Comparison of ENCODE assay signal across 31 mouse cellular contexts in genomic region chr2:180300252-180300651, GRCm38 (mm10). TPM values are rescaled to one million over a fixed set of nuclear protein-coding genes. Genes with fewer than 3 reads are reported as not detected.
DNase-seq lines count a peak whose midpoint lies in the region; ATAC-seq and TF ChIP-seq lines count a peak whose summit lies in the region.
"Had no signal": no experiment of that assay in that cellular context is flagged by ENCODE, and none has a peak within 500 bp of the region (broad histone marks: within the 10 kb centered on the region; RNA-seq: fewer than 3 reads in every experiment).

No protein-coding gene starts in this region.

- H3K9ac ChIP-seq in heart, embryonic 12.5 days, result no peak overlapping the region
- H3K9ac ChIP-seq in lung, embryonic 16.5 days (ENCODE audit: low read length), result no peak overlapping the region
- H3K9ac ChIP-seq in kidney, embryonic 15.5 days, result no peak overlapping the region
- H3K9ac ChIP-seq in hindbrain, embryonic 14.5 days, result no peak overlapping the region
- H3K9ac ChIP-seq: hindbrain, embryonic 13.5 days; limb, embryonic 15.5 days; liver, embryonic 15.5 days; neural tube, embryonic 12.5 days had no signal

- 45% methylated on average over 2 of the region's 2 CpGs for WGBS in heart, embryonic 10.5 days
- WGBS in heart, embryonic 12.5 days, result 30% methylated on average over 2 of the region's 2 CpGs
- 25% methylated on average over 2 of the region's 2 CpGs for WGBS in lung, embryonic 16.5 days
- WGBS in lung, adult 2 months, result 23% methylated on average over 2 of the region's 2 CpGs
- 66% methylated on average over 2 of the region's 2 CpGs for WGBS in kidney, embryonic 15.5 days
- 89% methylated on average over 2 of the region's 2 CpGs for WGBS in hindbrain, embryonic 14.5 days

- H3K27ac ChIP-seq in heart, embryonic 10.5 days, result 0 out of 2 replicates have a peak overlapping the region, but pooled peaks have one; percentile 23
- H3K27ac ChIP-seq in heart, embryonic 12.5 days (ENCODE audit: poor library complexity, severe bottlenecking), result no peak overlapping the region
- 0 out of 2 replicates have a peak overlapping the region, but pooled peaks have one; percentile 3 for H3K27ac ChIP-seq in lung, embryonic 16.5 days (ENCODE audit: low read length)
- H3K27ac ChIP-seq in kidney, embryonic 15.5 days, result no peak overlapping the region
- no peak overlapping the region for H3K27ac ChIP-seq in hindbrain, embryonic 14.5 days
- H3K27ac ChIP-seq: hindbrain, embryonic 13.5 days; limb, embryonic 10.5 days; limb, embryonic 15.5 days; liver, embryonic 15.5 days; midbrain, embryonic 10.5 days; neural tube, embryonic 12.5 days had no signal

- peaks cover 40% of the 10 kb centered on the region for H3K4me1 ChIP-seq in heart, embryonic 10.5 days
- peaks cover 18% of the 10 kb centered on the region for H3K4me1 ChIP-seq in heart, embryonic 12.5 days (replicated peaks)
- peaks cover 28% of the 10 kb centered on the region for H3K4me1 ChIP-seq in lung, embryonic 16.5 days (replicated peaks; ENCODE audit: control insufficient read depth, insufficient read depth, low read length)
- no peaks in the 10 kb centered on the region for H3K4me1 ChIP-seq in lung, adult 2 months (ENCODE audit: control insufficient read depth, insufficient read depth, low read length)
- H3K4me1 ChIP-seq in kidney, embryonic 15.5 days, result peaks cover 10% of the 10 kb centered on the region; the same call in 1 of the 2 replicates
- H3K4me1 ChIP-seq in hindbrain, embryonic 14.5 days (replicated peaks; ENCODE audit: control insufficient read depth, insufficient read depth, low read length), result no peaks in the 10 kb centered on the region
- H3K4me1 ChIP-seq: hindbrain, embryonic 13.5 days; limb, embryonic 10.5 days; limb, embryonic 15.5 days; midbrain, embryonic 10.5 days; neural tube, embryonic 12.5 days had no signal

- no peak overlapping the region for H3K4me2 ChIP-seq in heart, embryonic 12.5 days
- H3K4me2 ChIP-seq in lung, embryonic 16.5 days (ENCODE audit: low read depth, low read length), result no peak overlapping the region
- H3K4me2 ChIP-seq in kidney, embryonic 15.5 days, result no peak overlapping the region
- no peak overlapping the region for H3K4me2 ChIP-seq in hindbrain, embryonic 14.5 days (replicated peaks)
- H3K4me2 ChIP-seq: heart, embryonic 11.5 days; hindbrain, embryonic 13.5 days; limb, embryonic 15.5 days; liver, embryonic 15.5 days; neural tube, embryonic 12.5 days had no signal

- no peak for TF ChIP-seq CTCF in lung, adult 2 months (IDR thresholded peaks at IDR 0.05; ENCODE audit: insufficient read depth, low read length)

- no peaks in the 10 kb centered on the region for H3K27me3 ChIP-seq in heart, embryonic 10.5 days (ENCODE audit: insufficient read depth, poor library complexity, severe bottlenecking)
- H3K27me3 ChIP-seq in heart, embryonic 12.5 days (replicated peaks), result no peaks in the 10 kb centered on the region
- no peaks in the 10 kb centered on the region for H3K27me3 ChIP-seq in lung, embryonic 16.5 days (ENCODE audit: control insufficient read depth, insufficient read depth, low read depth, low read length)
- H3K27me3 ChIP-seq in kidney, embryonic 15.5 days, result no peaks in the 10 kb centered on the region
- no peaks in the 10 kb centered on the region for H3K27me3 ChIP-seq in hindbrain, embryonic 14.5 days (ENCODE audit: control insufficient read depth, insufficient read depth, low read length)
- H3K27me3 ChIP-seq: hindbrain, embryonic 13.5 days; limb, embryonic 15.5 days; liver, embryonic 15.5 days; neural tube, embryonic 12.5 days had no signal

- DNase-seq in heart, embryonic 10.5 days (ENCODE audit: low spot score), result no peak
- no peak for DNase-seq in lung, adult 2 months
- DNase-seq in MN1 (ENCODE audit: low spot score), result peak; percentile 25
- DNase-seq in hindbrain, embryonic 14.5 days (ENCODE audit: low spot score), result no peak
- DNase-seq: adrenal gland, postnatal 10 days; cerebellum, adult 9-10 months; cerebellum, postnatal 36 days; gastrocnemius, postnatal 25 days; heart, adult 11 months; heart, postnatal 4 days; kidney, adult 9 months; kidney, postnatal 14 days; layer of hippocampus, adult 9-11 months; lung, postnatal 10 days; right cerebral cortex, adult 18-20 months had no signal

- H3K4me3 ChIP-seq in heart, embryonic 10.5 days, result no peak overlapping the region
- no peak overlapping the region for H3K4me3 ChIP-seq in heart, embryonic 12.5 days
- H3K4me3 ChIP-seq in lung, embryonic 16.5 days (ENCODE audit: low read length), result no peak overlapping the region
- H3K4me3 ChIP-seq in lung, adult 2 months (replicated peaks; ENCODE audit: extremely low read depth, low read depth, low read length), result no peak overlapping the region
- H3K4me3 ChIP-seq in kidney, embryonic 15.5 days (replicated peaks), result no peak overlapping the region
- no peak overlapping the region for H3K4me3 ChIP-seq in hindbrain, embryonic 14.5 days (replicated peaks; ENCODE audit: low read length)
- H3K4me3 ChIP-seq: hindbrain, embryonic 13.5 days; limb, embryonic 10.5 days; limb, embryonic 15.5 days; liver, embryonic 15.5 days; midbrain, embryonic 10.5 days; myocyte; neural tube, embryonic 12.5 days had no signal

- no peaks in the 10 kb centered on the region for H3K36me3 ChIP-seq in heart, embryonic 10.5 days
- no peaks in the 10 kb centered on the region for H3K36me3 ChIP-seq in heart, embryonic 12.5 days
- H3K36me3 ChIP-seq in lung, embryonic 16.5 days (ENCODE audit: control insufficient read depth, insufficient read depth, low read length), result no peaks in the 10 kb centered on the region
- H3K36me3 ChIP-seq in kidney, embryonic 15.5 days, result no peaks in the 10 kb centered on the region
- no peaks in the 10 kb centered on the region for H3K36me3 ChIP-seq in hindbrain, embryonic 14.5 days (replicated peaks; ENCODE audit: control insufficient read depth, insufficient read depth)
- H3K36me3 ChIP-seq: hindbrain, embryonic 13.5 days; limb, embryonic 10.5 days; limb, embryonic 15.5 days; liver, embryonic 15.5 days; midbrain, embryonic 10.5 days; neural tube, embryonic 12.5 days had no signal

- no peak for TF ChIP-seq POLR2A in lung, adult 2 months (IDR thresholded peaks at IDR 0.05; ENCODE audit: borderline replicate concordance, extremely low read depth, low read depth, low read length)

- no peaks in the 10 kb centered on the region for H3K9me3 ChIP-seq in heart, embryonic 10.5 days
- peaks cover 16% of the 10 kb centered on the region for H3K9me3 ChIP-seq in heart, embryonic 12.5 days (replicated peaks)
- no peaks in the 10 kb centered on the region for H3K9me3 ChIP-seq in lung, embryonic 16.5 days (ENCODE audit: control insufficient read depth, low read length)
- no peaks in the 10 kb centered on the region for H3K9me3 ChIP-seq in kidney, embryonic 15.5 days (replicated peaks)
- peaks cover 10% of the 10 kb centered on the region; the same call in 1 of the 2 replicates for H3K9me3 ChIP-seq in hindbrain, embryonic 14.5 days (ENCODE audit: control insufficient read depth, low read length)
- H3K9me3 ChIP-seq: hindbrain, embryonic 13.5 days; limb, embryonic 15.5 days; liver, embryonic 15.5 days; midbrain, embryonic 10.5 days; neural tube, embryonic 12.5 days had no signal

- ATAC-seq in heart, embryonic 12.5 days (ENCODE audit: insufficient number of reproducible peaks, low FRiP score), result no peak
- no peak for ATAC-seq in lung, embryonic 16.5 days (ENCODE audit: low read depth)
- ATAC-seq in kidney, embryonic 15.5 days (replicated peaks; ENCODE audit: low FRiP score), result no peak
- ATAC-seq in hindbrain, embryonic 14.5 days (ENCODE audit: low FRiP score), result no peak
- ATAC-seq: forebrain, embryonic 14.5 days had no signal

RNA-seq across cellular contexts. Expression of gene Rbbp8nl, which starts 10.6 kb away (rescaled TPM):
- polyA plus RNA-seq in heart, embryonic 10.5 days (2016; fragmentation: Nextera tagmentation; extraction: Ambion mirVana), result 0.16 and 0.68 TPM in 2 replicates
- not detected in 2 replicates for polyA plus RNA-seq in heart, embryonic 12.5 days (2016; fragmentation: Nextera tagmentation; extraction: Ambion mirVana)
- polyA plus RNA-seq in lung, embryonic 16.5 days (2015; fragmentation: Nextera tagmentation; extraction: Ambion mirVana), result 2.7 and 2.8 TPM in 2 replicates
- 1.4 and 2.3 TPM in 2 replicates for polyA plus RNA-seq in lung, adult 2 months (2012; rRNA removed)
- 0.84 and 0.87 TPM in 2 replicates for polyA plus RNA-seq in kidney, embryonic 15.5 days (2015; fragmentation: Nextera tagmentation; extraction: Ambion mirVana)
- polyA plus RNA-seq in hindbrain, embryonic 14.5 days (2014; fragmentation: Nextera tagmentation; extraction: Ambion mirVana), result not detected in 2 replicates
- polyA plus RNA-seq: forebrain, embryonic 14.5 days; heart, postnatal 0 days; hindbrain, embryonic 13.5 days; liver, embryonic 15.5 days; midbrain, postnatal 0 days; myocyte; spleen, adult 2 months had no signal

RNA-seq across cellular contexts. Expression of gene Cables2, which starts 27.0 kb away (rescaled TPM):
- polyA plus RNA-seq in heart, embryonic 10.5 days (2016; fragmentation: Nextera tagmentation; extraction: Ambion mirVana), result 12.4 and 13.1 TPM in 2 replicates
- polyA plus RNA-seq in heart, embryonic 12.5 days (2016; fragmentation: Nextera tagmentation; extraction: Ambion mirVana), result 15.8 and 16.2 TPM in 2 replicates
- polyA plus RNA-seq in lung, embryonic 16.5 days (2015; fragmentation: Nextera tagmentation; extraction: Ambion mirVana), result 6.3 and 8.4 TPM in 2 replicates
- 22.7 and 28.2 TPM in 2 replicates for polyA plus RNA-seq in lung, adult 2 months (2012; rRNA removed)
- polyA plus RNA-seq in kidney, embryonic 15.5 days (2015; fragmentation: Nextera tagmentation; extraction: Ambion mirVana), result 11.8 and 12.3 TPM in 2 replicates
- polyA plus RNA-seq in hindbrain, embryonic 14.5 days (2014; fragmentation: Nextera tagmentation; extraction: Ambion mirVana), result 40.6 and 40.9 TPM in 2 replicates

RNA-seq across cellular contexts. Expression of gene Gata5, which starts 34.2 kb away (rescaled TPM):
- polyA plus RNA-seq in heart, embryonic 10.5 days (2016; fragmentation: Nextera tagmentation; extraction: Ambion mirVana), result 34.7 and 41.3 TPM in 2 replicates
- 24.7 and 28.4 TPM in 2 replicates for polyA plus RNA-seq in heart, embryonic 12.5 days (2016; fragmentation: Nextera tagmentation; extraction: Ambion mirVana)
- polyA plus RNA-seq in lung, embryonic 16.5 days (2015; fragmentation: Nextera tagmentation; extraction: Ambion mirVana), result 23.2 and 25.3 TPM in 2 replicates
- 5.4 and 9.9 TPM in 2 replicates for polyA plus RNA-seq in lung, adult 2 months (2012; rRNA removed)
- 3.0 and 4.7 TPM in 2 replicates for polyA plus RNA-seq in kidney, embryonic 15.5 days (2015; fragmentation: Nextera tagmentation; extraction: Ambion mirVana)
- polyA plus RNA-seq in hindbrain, embryonic 14.5 days (2014; fragmentation: Nextera tagmentation; extraction: Ambion mirVana), result 0.05 TPM in 1 of 2 replicates, not detected in the other
- polyA plus RNA-seq: forebrain, embryonic 14.5 days; frontal cortex, adult 2 months; limb, embryonic 15.5 days; midbrain, postnatal 0 days; myocyte; neural tube, embryonic 12.5 days had no signal

RNA-seq across cellular contexts. Expression of gene Rps21, which starts 43.1 kb away (rescaled TPM):
- 332 and 360 TPM in 2 replicates for polyA plus RNA-seq in heart, embryonic 10.5 days (2016; fragmentation: Nextera tagmentation; extraction: Ambion mirVana)
- polyA plus RNA-seq in heart, embryonic 12.5 days (2016; fragmentation: Nextera tagmentation; extraction: Ambion mirVana), result 336 and 349 TPM in 2 replicates
- 455 and 526 TPM in 2 replicates for polyA plus RNA-seq in lung, embryonic 16.5 days (2015; fragmentation: Nextera tagmentation; extraction: Ambion mirVana)
- 2,052 and 2,661 TPM in 2 replicates for polyA plus RNA-seq in lung, adult 2 months (2012; rRNA removed)
- 637 and 713 TPM in 2 replicates for polyA plus RNA-seq in kidney, embryonic 15.5 days (2015; fragmentation: Nextera tagmentation; extraction: Ambion mirVana)
- 372 and 509 TPM in 2 replicates for polyA plus RNA-seq in hindbrain, embryonic 14.5 days (2014; fragmentation: Nextera tagmentation; extraction: Ambion mirVana)

Comparison
In these comparisons a context has a peak if more than half of its experiments do, and no peak if none do; other contexts are left out.
1. H3K27ac ChIP-seq: peak in heart, embryonic 10.5 days (single experiment) and lung, embryonic 16.5 days (single experiment); none in heart, embryonic 12.5 days (single experiment), kidney, embryonic 15.5 days (single experiment) and hindbrain, embryonic 14.5 days (single experiment).